Mouse (Mus musculus): ENCODE measurements at regions not wholly inside any gene's neighbourhood (a gene's known extent, or its start where the extent isn't known, plus 50 kb on each side); places are given as distances from the start of the nearest gene placed in this dataset.

- TF ChIP-seq POLR2A (IDR thresholded peaks at IDR 0.05; ENCODE audit: control insufficient read depth in 1 of 2, insufficient read depth in 1 of 2, low read depth in 1 of 2, low read length in 2 of 2, poor library complexity in 1 of 2) = no peak
- no peak for TF ChIP-seq ELF1 (IDR thresholded peaks at IDR 0.05; ENCODE audit: low read depth, low read length)
- TF ChIP-seq CTCF (IDR thresholded peaks at IDR 0.05 in 2 of 3, conservative IDR thresholded peaks at IDR 0.05 in 1 of 3; ENCODE audit: control insufficient read depth in 1 of 3, insufficient read depth in 1 of 3, low read depth in 2 of 3, low read length in 3 of 3, poor library complexity in 1 of 3, severe bottlenecking in 1 of 3) = no peak
- no peak for TF ChIP-seq EP300 (IDR thresholded peaks at IDR 0.05; ENCODE audit: low read depth in 1 of 2, low read length in 2 of 2)
- no peak for TF ChIP-seq USF1 (IDR thresholded peaks at IDR 0.05; ENCODE audit: low read depth, low read length)
- no peak for TF ChIP-seq ZKSCAN1 (IDR thresholded peaks at IDR 0.05; ENCODE audit: low read depth, low read length)
- no peak for TF ChIP-seq GATA1 (IDR thresholded peaks at IDR 0.05; ENCODE audit: low read depth, low read length)
- TF ChIP-seq HCFC1 (IDR thresholded peaks at IDR 0.05; ENCODE audit: low read depth, low read length) = no peak
- TF ChIP-seq TCF12 (IDR thresholded peaks at IDR 0.05; ENCODE audit: low read depth, low read length) = no peak
- TF ChIP-seq E2F4 (IDR thresholded peaks at IDR 0.05; ENCODE audit: borderline replicate concordance, low read depth, low read length) = no peak
- TF ChIP-seq SIN3A (IDR thresholded peaks at IDR 0.05; ENCODE audit: low read length) = no peak
Observed at GRCm38 (mm10) chr1:95174013-95174582, 139.3 kb upstream of the Fam174a start.

Measured in MEL (cell line).